Mouse (Mus musculus): ENCODE data around the gene Adtrp.

- TF ChIP-seq POLR2A (IDR thresholded peaks at IDR 0.05; ENCODE audit: insufficient read depth, low read depth, low read length) (no peak), CTCF (IDR thresholded peaks at IDR 0.05) (no peak), EP300 (IDR thresholded peaks at IDR 0.05; ENCODE audit: insufficient read depth, low read depth, low read length) (no peak)
Observed at GRCm38 (mm10) chr13:41807300-41807699, 40.2 kb downstream of the Adtrp start.
